Mouse (Mus musculus) mouse embryonic stem cell (cell line): ENCODE results near the gene Def8.
"Not testable (repeated sequence)": the region's sequence is repeated elsewhere in the genome, so short reads cannot be mapped to it uniquely, and the experiment has no call there.

Experiments used
- in situ Hi-C, 2 experiments: fragments of 300-500 bp; cut with MboI; formaldehyde crosslinking; loops; 1 replicate in 1 of 2; 3 replicates in 1 of 2; pipeline ENCODE4 v1.14.3; 2019 to 2020; ENCODE audit warnings: low sequenced_read_pairs in 2 of 2, low pct_unique_long_range_greater_than_20kb in 1 of 2, mixed read lengths in 1 of 2; ENCODE audit not compliant: unreplicated experiment in 1 of 2

The Def8 gene

DNA sequence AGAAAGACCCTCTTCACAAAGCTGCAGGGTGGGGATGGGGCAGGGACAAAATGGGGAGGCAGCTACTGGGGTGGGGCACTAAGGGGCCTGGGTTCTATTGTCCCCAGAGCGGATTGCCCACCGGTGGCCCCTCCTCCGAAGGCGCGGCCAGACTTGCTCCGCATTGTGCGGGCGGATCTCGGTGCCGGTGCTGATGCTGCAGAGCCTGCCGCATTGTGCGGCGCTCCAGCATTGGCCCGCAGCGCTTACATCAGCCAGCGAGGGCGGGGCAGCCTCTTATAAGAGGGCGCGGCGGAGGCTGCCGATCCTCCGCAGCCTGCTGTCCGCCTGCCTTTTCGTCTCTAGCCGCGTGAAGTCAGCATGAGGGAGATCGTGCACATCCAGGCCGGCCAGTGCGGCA lies 12.1 kb upstream of the Def8 start, which contains the start of gene Tubb3:
Tubb3 (plus strand) TSS at position 179 of the 400 bp plus-strand sequence.
- in situ Hi-C loops = no loop called here

GRCm38 (mm10) chr8:123411781-123412327 lies 11.5 kb upstream of the Def8 start:
- in situ Hi-C loops = no loop called here

DNA sequence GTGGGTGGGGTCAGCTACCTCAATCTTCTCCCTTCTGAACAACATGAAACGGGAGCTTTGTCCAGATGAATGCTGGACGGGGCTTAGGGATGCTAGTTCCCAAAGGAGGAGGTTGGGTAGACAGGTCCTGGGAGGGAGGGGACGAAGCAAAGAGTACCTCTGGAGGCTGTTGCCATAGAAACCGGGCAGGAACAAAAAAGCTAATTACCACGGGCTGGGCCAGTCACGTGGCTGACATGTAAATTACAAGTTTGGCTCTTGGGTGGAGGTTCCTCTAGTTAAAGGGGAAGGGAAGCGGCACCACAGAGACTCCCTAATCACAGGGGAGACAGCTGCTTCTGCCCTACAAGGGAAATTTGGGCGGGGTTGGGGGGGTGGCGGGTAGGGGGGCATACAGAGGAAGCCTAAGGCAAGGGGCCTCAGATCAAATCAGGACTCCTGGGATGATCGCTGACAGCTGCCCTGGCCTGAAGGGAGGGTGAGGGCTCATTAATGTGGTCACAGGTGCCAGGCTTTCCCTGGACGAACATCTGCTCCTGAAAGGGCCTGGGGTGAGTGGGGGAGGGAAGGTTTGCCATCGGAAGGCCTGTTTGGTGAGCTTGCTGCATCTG lies 10.7 kb upstream of the Def8 start:
- in situ Hi-C loops = no loop called here

- in situ Hi-C loops = no loop called here
Observed at GRCm38 (mm10) chr8:123414255-123414654, 9.1 kb upstream of the Def8 start.

- in situ Hi-C loops = not testable (repeated sequence)
Observed at GRCm38 (mm10) chr8:123414997-123415696, 8.2 kb upstream of the Def8 start.

DNA sequence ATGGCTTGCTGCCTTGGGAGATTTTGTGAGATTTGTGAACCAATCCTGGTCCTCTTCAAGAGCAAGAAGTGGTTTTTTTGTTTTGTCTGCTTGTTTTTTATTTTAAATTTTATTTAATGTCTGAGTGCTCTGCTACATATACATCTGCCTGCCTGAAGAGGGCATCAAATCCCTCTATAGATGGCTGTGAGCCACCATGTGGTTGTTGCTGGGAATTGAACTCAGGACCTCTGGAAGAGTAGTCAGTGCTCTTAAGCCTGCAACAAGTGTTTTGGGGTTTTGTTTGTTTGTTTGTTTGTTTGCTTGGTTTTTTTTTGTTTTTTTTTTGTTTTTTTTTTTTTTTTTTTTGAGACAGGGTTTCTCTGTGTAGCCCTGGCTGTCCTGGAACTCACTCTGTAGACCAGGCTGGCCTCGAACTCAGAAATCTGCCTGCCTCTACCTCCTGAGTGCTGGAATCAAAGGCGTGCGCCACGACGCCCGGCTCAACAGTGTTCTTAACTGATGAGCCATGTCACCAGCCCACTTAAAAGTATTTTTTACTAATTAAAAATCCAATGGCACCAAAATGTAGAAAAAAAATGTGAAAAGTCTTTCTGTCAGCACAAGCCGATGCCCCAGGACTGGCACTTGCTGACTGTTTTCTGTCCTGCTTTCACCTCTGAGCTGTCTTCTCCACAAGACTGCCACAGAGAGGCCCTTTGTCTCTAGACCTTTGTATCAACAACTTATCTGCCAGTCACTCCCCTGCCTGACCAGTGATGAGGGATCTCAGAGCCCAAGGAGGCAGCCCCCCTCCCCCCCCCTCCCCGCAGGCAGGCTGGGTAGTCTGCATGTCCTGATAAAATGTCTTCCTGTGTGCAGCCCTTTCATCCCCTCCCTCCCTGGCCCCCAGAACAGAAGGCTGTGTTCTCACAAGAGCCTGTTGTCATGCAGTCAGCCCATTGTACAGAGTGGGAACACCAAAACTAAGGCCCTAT lies 7.1 kb upstream of the Def8 start:
- in situ Hi-C loops = no loop called here

GRCm38 (mm10) chr8:123416944-123417555 lies 6.3 kb upstream of the Def8 start:
- in situ Hi-C loops = no loop called here

DNA sequence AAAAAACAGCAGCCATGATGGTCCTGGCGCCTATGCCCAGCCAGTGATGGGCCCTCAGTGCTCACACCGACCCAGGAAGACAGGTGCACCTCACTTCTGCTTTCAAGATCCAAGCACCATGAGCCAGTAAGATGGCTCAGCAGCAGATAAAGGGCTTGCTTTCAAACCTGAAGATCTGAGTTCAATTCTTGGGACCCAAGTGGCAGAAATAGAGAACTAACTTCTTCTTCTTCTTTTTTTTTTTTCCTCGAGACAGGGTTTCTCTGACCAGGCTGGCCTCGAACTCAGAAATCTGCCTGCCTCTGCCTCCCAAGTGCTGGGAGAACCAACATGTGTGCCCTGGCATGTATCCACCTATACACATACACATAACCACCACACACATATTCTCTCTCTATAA lies 3.6 kb upstream of the Def8 start:
- in situ Hi-C loops = no loop called here

- in situ Hi-C loops = no loop called here
Observed at GRCm38 (mm10) chr8:123420525-123421281, 2.6 kb upstream of the Def8 start.

GRCm38 (mm10) chr8:123421325-123421724 lies 2.0 kb upstream of the Def8 start:
- in situ Hi-C loops = no loop called here

GRCm38 (mm10) chr8:123422056-123422780 lies 1.1 kb upstream of the Def8 start:
- in situ Hi-C loops = no loop called here

- in situ Hi-C loops = no loop called here
Observed at GRCm38 (mm10) chr8:123422781-123423159, 557 bp upstream of the Def8 start.

GRCm38 (mm10) chr8:123426511-123427509 lies 3.5 kb downstream of the Def8 start:
- in situ Hi-C loops = no loop called here

DNA sequence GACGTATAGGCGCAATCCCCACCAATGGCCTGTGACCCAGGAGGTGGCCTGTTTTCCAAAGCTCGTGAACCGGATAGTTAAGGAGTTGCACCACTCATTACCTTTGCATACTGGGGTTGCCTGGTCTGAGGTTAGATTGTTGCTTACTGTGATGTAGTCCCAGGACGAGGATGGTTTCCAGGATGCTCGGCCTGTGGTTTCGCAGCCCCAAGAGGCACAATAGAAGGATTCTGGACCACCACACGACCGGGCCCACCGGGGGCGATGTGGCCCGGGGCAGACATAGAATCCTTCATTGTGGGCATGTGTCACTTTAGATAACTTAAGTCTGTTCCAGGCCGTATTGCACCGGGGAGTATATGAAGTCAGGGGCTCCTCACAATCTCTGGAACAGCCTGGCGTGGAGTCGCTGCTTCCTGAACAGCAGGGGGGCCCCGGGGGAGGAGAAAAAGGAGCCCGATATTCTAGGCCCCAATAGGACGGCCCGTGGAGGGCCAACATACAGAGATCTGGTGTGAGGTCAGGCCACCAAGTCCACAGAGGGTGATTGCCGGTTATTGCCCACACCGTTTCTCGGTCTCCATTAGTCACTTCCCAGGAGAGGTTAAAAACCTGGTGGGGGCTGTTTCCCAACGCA lies 4.4 kb downstream of the Def8 start:
- in situ Hi-C loops = no loop called here

DNA sequence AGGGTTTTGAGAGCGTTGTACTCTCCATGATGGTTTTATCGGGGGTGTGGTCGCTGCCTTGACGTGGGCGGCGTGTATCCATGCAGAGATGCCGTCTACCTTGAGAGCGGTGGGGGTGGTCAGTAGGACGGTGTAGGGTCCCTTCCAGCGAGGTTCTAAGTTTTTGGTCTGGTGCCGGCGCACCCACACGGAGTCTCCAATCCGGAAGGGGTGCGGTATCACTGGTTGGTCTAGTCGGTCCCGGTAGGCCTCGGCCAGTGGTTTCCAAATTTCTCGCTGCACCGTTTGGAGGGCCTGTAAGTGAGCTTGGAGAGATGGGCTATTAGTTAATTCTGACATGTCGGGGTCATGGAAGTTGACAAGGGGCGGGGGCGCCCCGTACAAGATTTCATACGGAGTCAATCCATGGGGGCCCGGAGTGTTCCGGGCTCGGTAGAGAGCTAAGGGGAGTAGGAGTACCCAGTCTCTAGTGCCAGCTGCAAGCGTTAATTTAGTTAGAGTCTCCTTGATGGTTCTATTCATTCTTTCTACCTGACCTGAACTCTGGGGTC lies 5.1 kb downstream of the Def8 start:
- in situ Hi-C loops = no loop called here
